Mouse (Mus musculus) spleen, adult 2 months (tissue): ENCODE measurements at regions not wholly inside any gene's neighbourhood (a gene's known extent, or its start where the extent isn't known, plus 50 kb on each side); places are given as distances from the start of the nearest gene placed in this dataset.

Experiments used
- DNase-seq, 2 experiments: peaks; one replicate each; pipeline versions ENCODE4 v3.0.0 to v3.0.0-alpha.2; 2012 to 2021; ENCODE audit warnings: low spot score in 2 of 2, low read depth in 1 of 2
- H3K27ac ChIP-seq: fragments of 200-500 bp; 2 replicates; pipeline ENCODE4 v1.5.1; 2012; ENCODE audit warnings: low read length, inconsistent platforms; ENCODE audit not compliant: insufficient read depth
- H3K27me3 ChIP-seq: fragments of 200-500 bp; 2 replicates; pipeline ENCODE4 v1.6.1; 2012; ENCODE audit warnings: mild to moderate bottlenecking, moderate library complexity, low read length, inconsistent platforms; ENCODE audit not compliant: control insufficient read depth, insufficient read depth
- H3K36me3 ChIP-seq: fragments of 200-500 bp; 2 replicates; pipeline ENCODE4 v1.6.1; 2012; ENCODE audit warnings: mild to moderate bottlenecking, low read length, inconsistent platforms; ENCODE audit not compliant: control insufficient read depth, insufficient read depth
- H3K4me1 ChIP-seq: fragments of 200-500 bp; 2 replicates; pipeline ENCODE4 v1.6.1; 2011; ENCODE audit warnings: inconsistent platforms; ENCODE audit not compliant: control insufficient read depth, insufficient read depth, insufficient read length
- H3K4me3 ChIP-seq: fragments of 200-500 bp; 2 replicates; pipeline ENCODE4 v1.5.1; 2011; ENCODE audit warnings: mild to moderate bottlenecking, inconsistent platforms; ENCODE audit not compliant: insufficient read depth, insufficient read length; ENCODE audit errors: extremely low read depth
- CTCF ChIP-seq: fragments of 200-500 bp; IDR thresholded peaks from 2 replicates; pipeline ENCODE4 v1.5.1; 2011; ENCODE audit warnings: mild to moderate bottlenecking, inconsistent platforms; ENCODE audit not compliant: insufficient read depth, insufficient read length, insufficient replicate concordance; ENCODE audit errors: extremely low read depth
- POLR2A ChIP-seq: fragments of 200-500 bp; IDR thresholded peaks from 2 replicates; pipeline ENCODE4 v1.6.1; 2011; ENCODE audit warnings: low read depth, low read length, inconsistent platforms
- WGBS: fragments of 180-500 bp; shearing (Covaris S2); methylation state at CpG from one replicate; pipeline ENCODE4 v1.1.7; 2018; 5-methylcytosine and 5-hydroxymethylcytosine counted together

DNA sequence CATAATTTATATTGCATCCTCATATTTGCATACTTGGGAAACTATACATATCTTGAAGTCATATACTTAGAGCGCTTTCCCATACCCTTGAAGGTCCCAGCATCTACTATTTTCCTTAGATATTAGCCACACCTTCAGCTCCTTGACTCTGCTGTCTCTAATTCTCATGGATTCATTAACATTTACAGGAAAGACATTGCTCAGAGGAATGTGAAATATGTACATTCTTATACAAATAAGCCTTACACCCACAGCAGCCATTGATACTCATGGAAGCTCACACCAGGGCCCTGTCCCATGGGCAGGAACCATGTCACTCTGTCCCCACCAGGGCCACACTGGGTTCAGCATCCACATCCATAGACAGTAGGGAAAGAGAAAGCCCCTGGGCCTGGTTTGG lies 122.1 kb downstream of the Trim42 start:
- WGBS: 92% methylated on average over 1 of the region's 1 CpGs
- no peaks in the 10 kb centered on the region for H3K27me3 ChIP-seq
- H3K4me3 ChIP-seq: no peak overlapping the region
- no peak for DNase-seq
- no peaks in the 10 kb centered on the region for H3K4me1 ChIP-seq
- H3K36me3 ChIP-seq: no peaks in the 10 kb centered on the region
- H3K27ac ChIP-seq: no peak overlapping the region
- TF ChIP-seq POLR2A (no peak), CTCF (no peak)

- WGBS: 82% methylated on average over 5 of the region's 5 CpGs
- Histone ChIP-seq H3K36me3 (no peaks in the 10 kb centered on the region), H3K27me3 (no peaks in the 10 kb centered on the region), H3K4me1 (no peaks in the 10 kb centered on the region), H3K27ac (no peak overlapping the region), H3K4me3 (no peak overlapping the region)
- no peak for TF ChIP-seq POLR2A
- TF ChIP-seq CTCF: no peak
- no peak for DNase-seq
Observed at GRCm38 (mm10) chr9:97226074-97226473, 115.1 kb upstream of the Slc25a36 start.

DNA sequence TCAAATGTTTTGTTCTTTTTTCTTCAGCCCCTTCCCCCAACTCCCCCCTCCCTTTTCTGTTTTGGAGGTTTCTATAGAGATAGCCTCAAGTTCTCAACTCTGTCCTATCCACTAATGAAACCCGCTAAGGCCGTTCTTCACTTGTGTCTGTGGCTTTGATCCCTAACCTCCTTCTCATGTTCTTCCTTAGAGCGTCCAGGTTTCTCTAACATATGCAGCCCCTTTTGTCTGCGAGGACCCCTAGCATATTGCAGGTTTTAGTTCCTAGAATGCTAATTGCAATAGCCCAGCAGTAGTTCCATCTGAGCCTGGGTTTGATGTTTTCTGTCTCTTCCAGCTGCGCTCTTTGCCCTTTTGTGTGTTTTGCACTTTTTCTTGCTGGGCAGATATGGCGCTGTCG lies 113.6 kb upstream of the Slc25a36 start:
- Histone ChIP-seq H3K36me3 (no peaks in the 10 kb centered on the region), H3K4me3 (no peak overlapping the region), H3K4me1 (no peaks in the 10 kb centered on the region), H3K27me3 (no peaks in the 10 kb centered on the region), H3K27ac (no peak overlapping the region)
- WGBS: 59% methylated on average over 7 of the region's 7 CpGs
- TF ChIP-seq CTCF (no peak), POLR2A (no peak)
- no peak for DNase-seq

DNA sequence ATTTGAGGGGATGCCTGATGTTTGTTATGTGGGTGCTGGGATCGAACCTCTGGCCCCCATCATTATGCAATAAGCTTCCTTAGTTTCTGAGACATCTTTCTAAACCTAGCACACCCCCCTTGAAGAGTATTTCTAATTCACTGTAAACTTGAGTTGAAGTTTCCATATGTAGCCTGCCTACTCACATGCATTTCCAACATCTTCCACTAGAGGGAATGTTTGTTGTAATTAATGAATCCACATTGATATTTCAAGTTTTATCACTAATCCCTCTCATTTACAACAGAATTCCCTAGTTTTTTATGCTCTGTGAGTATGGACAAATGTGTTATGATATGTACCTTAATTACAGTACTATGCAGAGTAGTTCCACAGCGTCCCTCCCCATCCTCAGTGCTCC lies 103.8 kb upstream of the Slc25a36 start:
- H3K36me3 ChIP-seq: no peaks in the 10 kb centered on the region
- no peaks in the 10 kb centered on the region for H3K4me1 ChIP-seq
- TF ChIP-seq POLR2A (no peak), CTCF (no peak)
- no peak overlapping the region for H3K27ac ChIP-seq
- WGBS: 40% methylated on average over 2 of the region's 2 CpGs
- no peak for DNase-seq
- no peaks in the 10 kb centered on the region for H3K27me3 ChIP-seq
- no peak overlapping the region for H3K4me3 ChIP-seq

GRCm38 (mm10) chr9:97190321-97190860 lies 79.4 kb upstream of the Slc25a36 start:
- WGBS: 85% methylated on average over 14 of the region's 14 CpGs

DNA sequence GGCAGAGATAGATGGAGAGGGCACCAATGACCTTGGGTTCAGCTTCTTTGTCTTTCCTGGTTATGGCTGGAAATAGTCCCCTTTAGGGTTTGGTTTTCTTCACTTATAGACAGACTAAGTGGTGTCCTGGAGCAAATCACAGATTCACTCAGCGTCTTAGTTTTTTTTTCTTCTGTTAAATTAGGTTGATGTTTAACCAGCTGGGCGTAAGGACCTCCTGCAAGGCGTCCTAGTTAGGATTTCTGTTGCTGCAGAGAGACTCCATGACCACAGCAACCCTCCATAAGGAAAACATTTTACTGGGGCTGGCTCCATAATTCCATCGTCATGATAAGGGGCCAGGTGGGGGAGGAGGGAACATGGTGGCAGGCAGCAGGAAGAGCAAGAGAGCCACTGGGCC lies 78.7 kb upstream of the Slc25a36 start:
- no peak for DNase-seq

More at GRCm38 (mm10) chr9:97190321-97190860, 79.4 kb upstream of the Slc25a36 start:
- no peak for DNase-seq
- Histone ChIP-seq H3K27ac (no peak overlapping the region), H3K27me3 (no peaks in the 10 kb centered on the region), H3K4me3 (no peak overlapping the region), H3K4me1 (no peaks in the 10 kb centered on the region), H3K36me3 (no peaks in the 10 kb centered on the region)
- TF ChIP-seq POLR2A (no peak), CTCF (no peak)

GRCm38 (mm10) chr9:97188616-97189330 lies 77.8 kb upstream of the Slc25a36 start:
- no peak overlapping the region for H3K27ac ChIP-seq
- no peak overlapping the region for H3K4me3 ChIP-seq
- TF ChIP-seq CTCF: no peak
- no peak for TF ChIP-seq POLR2A
- H3K27me3 ChIP-seq: no peaks in the 10 kb centered on the region
- 81% methylated on average over 7 of the region's 7 CpGs for WGBS
- no peak for DNase-seq
- H3K4me1 ChIP-seq: no peaks in the 10 kb centered on the region
- H3K36me3 ChIP-seq: no peaks in the 10 kb centered on the region

More for the DNA sequence above, 78.7 kb upstream of the Slc25a36 start:
- Histone ChIP-seq H3K4me1 (no peaks in the 10 kb centered on the region), H3K27me3 (no peaks in the 10 kb centered on the region), H3K4me3 (no peak overlapping the region), H3K27ac (no peak overlapping the region), H3K36me3 (no peaks in the 10 kb centered on the region)
- TF ChIP-seq CTCF (no peak), POLR2A (no peak)
- 95% methylated on average over 4 of the region's 4 CpGs for WGBS
